Mouse (Mus musculus) hindbrain, postnatal 0 days (tissue): ENCODE measurements around the gene Psph. TPM values are rescaled to one million over a fixed set of nuclear protein-coding genes. Genes with fewer than 3 reads are reported as not detected.

Experiments
- ATAC-seq: fragments of 200-750 bp; cut with Nextera tagmentation; 2 replicates; pipeline ENCODE4 v1.8.0; 2017; ENCODE audit warnings: mild to moderate bottlenecking, moderate TSS enrichment, moderate library complexity
- DNase-seq: peaks from one replicate; pipeline ENCODE4 v3.0.0-alpha.2; 2015; ENCODE audit warnings: low spot score
- H3K27ac ChIP-seq: fragments of 300-500 bp; sonication (generic); 2 replicates; pipeline ENCODE4 v1.5.1; 2014; ENCODE audit warnings: mild to moderate bottlenecking
- H3K27me3 ChIP-seq: fragments of 300-500 bp; sonication (generic); 2 replicates; pipeline ENCODE4 v1.6.1; 2014; ENCODE audit warnings: low read length, mixed read lengths; ENCODE audit not compliant: insufficient read depth
- H3K36me3 ChIP-seq: fragments of 300-500 bp; sonication (generic); 2 replicates; pipeline ENCODE4 v1.6.1; 2014; ENCODE audit warnings: low read length, mixed read lengths; ENCODE audit not compliant: insufficient read depth
- H3K4me1 ChIP-seq: fragments of 300-500 bp; sonication (generic); 2 replicates; pipeline ENCODE4 v1.6.1; 2014; ENCODE audit warnings: antibody characterized with exemption, low read length, mixed read lengths; ENCODE audit not compliant: insufficient read depth
- H3K4me2 ChIP-seq: fragments of 300-500 bp; sonication (generic); 2 replicates; pipeline ENCODE4 v1.6.1; 2014; ENCODE audit warnings: low read depth, mild to moderate bottlenecking, low read length, moderate library complexity, mixed read lengths
- H3K4me3 ChIP-seq: fragments of 300-500 bp; sonication (generic); 2 replicates; pipeline ENCODE4 v1.5.1; 2014; ENCODE audit warnings: low read length
- H3K9ac ChIP-seq: fragments of 300-500 bp; sonication (generic); replicated peaks from 2 replicates; pipeline ENCODE4 v1.6.1; 2014; ENCODE audit warnings: mild to moderate bottlenecking, low read length, moderate library complexity, mixed read lengths
- H3K9me3 ChIP-seq: fragments of 300-500 bp; sonication (generic); 2 replicates; pipeline ENCODE4 v1.6.1; 2016; ENCODE audit warnings: low read length, mixed read lengths
- CTCF ChIP-seq: IDR thresholded peaks from 2 replicates; pipeline ENCODE4 v1.5.1; 2016; ENCODE audit warnings: antibody characterized with exemption, control low read depth, low read depth
- WGBS: fragments of 180-500 bp; shearing (Covaris S2); extraction: QIAGEN DNeasy Blood & Tissue Kit; methylation state at CpG from one replicate; pipeline ENCODE4 v1.1.7; 2014; 5-methylcytosine and 5-hydroxymethylcytosine counted together
- polyA plus RNA-seq: library from polyadenylated mRNA; unstranded; fragments of >200 nt; fragmentation: Nextera tagmentation; extraction: Ambion mirVana; gene quantifications from 2 replicates; pipeline ENCODE4 v1.2.1, GENCODE M21; 2015
- total RNA-seq: library from RNA; depleted of rRNA; stranded (reverse); fragments of >200 nt; gene quantifications from 2 replicates; pipeline ENCODE4 v1.2.3, GENCODE M21; 2014

Psph gene
- total and polyA plus RNA-seq, 2 experiments from 2014 or later, result 28.3 to 55.3 TPM

GRCm38 (mm10) chr5:129740976-129741375 lies 46.3 kb downstream of the Psph start:
- H3K4me2 ChIP-seq, result no peak overlapping the region
- peaks cover 20% of the 10 kb centered on the region for H3K36me3 ChIP-seq
- peak; percentile 75 for DNase-seq
- peak; percentile 75 for TF ChIP-seq CTCF
- no peak overlapping the region for H3K9ac ChIP-seq
- H3K9me3 ChIP-seq, result no peaks in the 10 kb centered on the region
- H3K4me3 ChIP-seq, result no peak overlapping the region
- 100% methylated on average over 1 of the region's 1 CpGs for WGBS
- H3K27me3 ChIP-seq, result no peaks in the 10 kb centered on the region
- no peak for ATAC-seq
- no peaks in the 10 kb centered on the region for H3K4me1 ChIP-seq
- no peak overlapping the region for H3K27ac ChIP-seq

- H3K27ac ChIP-seq, result no peak overlapping the region
- no peak overlapping the region for H3K9ac ChIP-seq
- no peaks in the 10 kb centered on the region for H3K9me3 ChIP-seq
- TF ChIP-seq CTCF, result no peak
- no peaks in the 10 kb centered on the region for H3K27me3 ChIP-seq
- H3K4me2 ChIP-seq, result no peak overlapping the region
- DNase-seq (no peak), ATAC-seq (no peak)
- no peaks in the 10 kb centered on the region for H3K36me3 ChIP-seq
- no peak overlapping the region for H3K4me3 ChIP-seq
- H3K4me1 ChIP-seq, result peaks cover 16% of the 10 kb centered on the region
- WGBS, result 80% methylated on average over 5 of the region's 5 CpGs
These were observed 56.2 kb downstream of the Psph start for GRCm38 (mm10) chr5:129731021-129731420.

- Histone ChIP-seq H3K9me3 (no peaks in the 10 kb centered on the region), H3K27me3 (no peaks in the 10 kb centered on the region), H3K4me3 (no peak overlapping the region), H3K27ac (no peak overlapping the region), H3K4me1 (peaks cover 16% of the 10 kb centered on the region), H3K4me2 (no peak overlapping the region), H3K36me3 (no peaks in the 10 kb centered on the region), H3K9ac (no peak overlapping the region)
- ATAC-seq, result no peak
- DNase-seq, result no peak
- no peak for TF ChIP-seq CTCF
- WGBS, result 81% methylated on average over 11 of the region's 11 CpGs
These were observed 56.9 kb downstream of the Psph start for GRCm38 (mm10) chr5:129730344-129730743.

- no peak overlapping the region for H3K4me3 ChIP-seq
- no peaks in the 10 kb centered on the region for H3K9me3 ChIP-seq
These were observed 58.0 kb downstream of the Psph start for GRCm38 (mm10) chr5:129729286-129729685.

GRCm38 (mm10) chr5:129726784-129727183 lies 60.5 kb downstream of the Psph start:
- H3K9me3 ChIP-seq, result no peaks in the 10 kb centered on the region
- no peak overlapping the region for H3K27ac ChIP-seq
- 78% methylated on average over 3 of the region's 3 CpGs for WGBS
- H3K9ac ChIP-seq, result no peak overlapping the region
- no peak overlapping the region for H3K4me3 ChIP-seq
- no peaks in the 10 kb centered on the region for H3K36me3 ChIP-seq
- no peaks in the 10 kb centered on the region for H3K27me3 ChIP-seq
- ATAC-seq, result no peak
- peak overlapping the region; percentile 55; the same call in 1 of the 2 replicates for H3K4me2 ChIP-seq
- no peak for TF ChIP-seq CTCF
- no peak for DNase-seq
- peaks cover 16% of the 10 kb centered on the region for H3K4me1 ChIP-seq

More at GRCm38 (mm10) chr5:129729286-129729685, 58.0 kb downstream of the Psph start:
- no peak for TF ChIP-seq CTCF
- WGBS, result 63% methylated on average over 11 of the region's 11 CpGs
- Histone ChIP-seq H3K36me3 (no peaks in the 10 kb centered on the region), H3K27me3 (no peaks in the 10 kb centered on the region), H3K27ac (no peak overlapping the region), H3K9ac (no peak overlapping the region), H3K4me1 (peaks cover 16% of the 10 kb centered on the region), H3K4me2 (no peak overlapping the region)
- DNase-seq (no peak), ATAC-seq (no peak)

GRCm38 (mm10) chr5:129725774-129726392 lies 61.4 kb downstream of the Psph start:
- no peaks in the 10 kb centered on the region for H3K27me3 ChIP-seq
- no peaks in the 10 kb centered on the region for H3K9me3 ChIP-seq
- ATAC-seq (no peak), DNase-seq (peak; percentile 6)
- H3K9ac ChIP-seq, result peak overlapping the region; percentile 98
- H3K4me3 ChIP-seq, result peak overlapping the region; percentile 88
- WGBS, result 9% methylated on average over 7 of the region's 7 CpGs
- TF ChIP-seq CTCF, result no peak
- H3K36me3 ChIP-seq, result no peaks in the 10 kb centered on the region
- peak overlapping the region; percentile 55 for H3K4me2 ChIP-seq
- H3K4me1 ChIP-seq, result peaks cover 16% of the 10 kb centered on the region
- peak overlapping the region; percentile 97; the same call in 1 of the 2 replicates for H3K27ac ChIP-seq
